Mouse (Mus musculus) kidney, embryonic 16.5 days (tissue): Measurements from ENCODE around the gene Pou2f3. TPM values are rescaled to one million over a fixed set of nuclear protein-coding genes. Genes with fewer than 3 reads are reported as not detected.

ENCODE experiments used
- ATAC-seq: fragments of 200-750 bp; cut with Nextera tagmentation; 2 replicates; pipeline ENCODE4 v1.8.0; 2017; ENCODE audit warnings: moderate TSS enrichment; ENCODE audit not compliant: low FRiP score, low TSS enrichment
- H3K27ac ChIP-seq: fragments of 300-500 bp; sonication (generic); 2 replicates; pipeline ENCODE4 v1.5.1; 2014; ENCODE audit warnings: low read length
- H3K27me3 ChIP-seq: fragments of 300-500 bp; sonication (generic); 2 replicates; pipeline ENCODE4 v1.6.1; 2014; ENCODE audit warnings: low read length, control low read depth, mixed read lengths; ENCODE audit not compliant: insufficient read depth
- H3K36me3 ChIP-seq: fragments of 300-500 bp; sonication (generic); 2 replicates; pipeline ENCODE4 v1.6.1; 2014; ENCODE audit warnings: low read length, control low read depth, mixed read lengths; ENCODE audit not compliant: insufficient read depth
- H3K4me1 ChIP-seq: fragments of 300-500 bp; sonication (generic); 2 replicates; pipeline ENCODE4 v1.6.1; 2014; ENCODE audit warnings: low read length, control low read depth, mixed read lengths; ENCODE audit not compliant: insufficient read depth
- H3K4me2 ChIP-seq: fragments of 300-500 bp; sonication (generic); replicated peaks from 2 replicates; pipeline ENCODE4 v1.6.1; 2014; ENCODE audit warnings: low read depth, low read length
- H3K4me3 ChIP-seq: fragments of 300-500 bp; sonication (generic); 2 replicates; pipeline ENCODE4 v1.5.1; 2014; ENCODE audit warnings: mild to moderate bottlenecking, low read length
- H3K9ac ChIP-seq: fragments of 300-500 bp; sonication (generic); replicated peaks from 2 replicates; pipeline ENCODE4 v1.6.1; 2014; ENCODE audit warnings: low read length
- H3K9me3 ChIP-seq: fragments of 300-500 bp; sonication (generic); 2 replicates; pipeline ENCODE4 v1.6.1; 2016; ENCODE audit warnings: low read length, control low read depth
- WGBS: fragments of 180-500 bp; shearing (Covaris S2); extraction: QIAGEN DNeasy Blood & Tissue Kit; methylation state at CpG from one replicate; pipeline ENCODE4 v1.1.7; 2014; 5-methylcytosine and 5-hydroxymethylcytosine counted together
- polyA plus RNA-seq: library from polyadenylated mRNA; unstranded; fragments of >200 nt; fragmentation: Nextera tagmentation; extraction: Ambion mirVana; gene quantifications from 2 replicates; pipeline ENCODE4 v1.2.1, GENCODE M21; 2015

Pou2f3 gene
- polyA plus RNA-seq, result 0.15 and 0.18 TPM in 2 replicates

GRCm38 (mm10) chr9:43210190-43210682 is at the start of gene Pou2f3:
Gene Pou2f3, minus strand, starts transcription at chr9:43210369.
- Histone ChIP-seq H3K4me1 (peaks cover 22% of the 10 kb centered on the region), H3K9ac (0 out of 2 replicates have a peak within 1 kb of the TSS, but pooled peaks have one; percentile 29), H3K4me3 (no peak within 1 kb of the TSS), H3K36me3 (no peaks in the 10 kb centered on the region), H3K4me2 (peak within 1 kb of the TSS; percentile 31), H3K27me3 (peaks cover 13% of the 10 kb centered on the region), H3K9me3 (no peaks in the 10 kb centered on the region), H3K27ac (peak within 1 kb of the TSS; percentile 82)
- peak; percentile 85 for ATAC-seq
- WGBS, result 8% methylated on average over 13 of the region's 13 CpGs

- H3K9ac ChIP-seq, result peak overlapping the region; percentile 38; the same call in 1 of the 2 replicates
- H3K4me2 ChIP-seq, result no peak overlapping the region
- H3K4me1 ChIP-seq, result peaks cover 15% of the 10 kb centered on the region
- no peaks in the 10 kb centered on the region for H3K9me3 ChIP-seq
- 9% methylated on average over 5 of the region's 5 CpGs for WGBS
- no peak overlapping the region for H3K4me3 ChIP-seq
- no peaks in the 10 kb centered on the region for H3K36me3 ChIP-seq
- H3K27me3 ChIP-seq, result no peaks in the 10 kb centered on the region
- peak overlapping the region; percentile 81 for H3K27ac ChIP-seq
- ATAC-seq, result peak; percentile 91
Measured at GRCm38 (mm10) chr9:43253271-43253681, 43.1 kb upstream of the Pou2f3 start.

GRCm38 (mm10) chr9:43252790-43253189 is 42.6 kb upstream of the Pou2f3 start:
- Histone ChIP-seq H3K4me3 (no peak overlapping the region), H3K4me2 (no peak overlapping the region), H3K27ac (peak overlapping the region; percentile 81), H3K4me1 (peaks cover 15% of the 10 kb centered on the region), H3K9me3 (no peaks in the 10 kb centered on the region), H3K9ac (peak overlapping the region; percentile 38; the same call in 1 of the 2 replicates), H3K36me3 (no peaks in the 10 kb centered on the region), H3K27me3 (no peaks in the 10 kb centered on the region)
- 46% methylated on average over 3 of the region's 3 CpGs for WGBS
- ATAC-seq, result peak; percentile 8; the same call in 1 of the 2 replicates

DNA sequence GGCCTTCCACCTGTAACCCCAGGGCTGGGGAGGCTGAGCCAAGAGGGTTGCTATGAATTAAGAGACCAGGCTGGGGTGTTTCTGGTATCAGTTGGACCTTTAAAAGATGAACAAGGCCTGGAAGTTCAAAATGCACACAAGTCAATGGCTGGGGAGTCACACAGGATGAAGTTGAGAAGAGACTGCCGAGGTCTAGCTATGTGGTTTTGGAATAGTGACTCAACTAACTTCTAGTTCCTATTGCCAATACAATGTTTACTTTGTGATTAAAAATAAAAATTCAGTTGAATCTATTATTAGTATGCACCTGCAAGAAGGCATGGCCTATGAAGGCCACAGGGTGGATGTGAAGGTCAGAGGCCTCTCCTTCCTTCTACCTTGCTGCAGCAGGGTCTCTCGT is 41.6 kb upstream of the Pou2f3 start:
- Histone ChIP-seq H3K27ac (no peak overlapping the region; the same call in 1 of the 2 replicates), H3K27me3 (no peaks in the 10 kb centered on the region), H3K9me3 (no peaks in the 10 kb centered on the region), H3K4me1 (peaks cover 17% of the 10 kb centered on the region), H3K9ac (no peak overlapping the region), H3K36me3 (no peaks in the 10 kb centered on the region), H3K4me2 (no peak overlapping the region), H3K4me3 (no peak overlapping the region)
- WGBS, result 87% methylated on average over 2 of the region's 2 CpGs
- ATAC-seq, result no peak

DNA sequence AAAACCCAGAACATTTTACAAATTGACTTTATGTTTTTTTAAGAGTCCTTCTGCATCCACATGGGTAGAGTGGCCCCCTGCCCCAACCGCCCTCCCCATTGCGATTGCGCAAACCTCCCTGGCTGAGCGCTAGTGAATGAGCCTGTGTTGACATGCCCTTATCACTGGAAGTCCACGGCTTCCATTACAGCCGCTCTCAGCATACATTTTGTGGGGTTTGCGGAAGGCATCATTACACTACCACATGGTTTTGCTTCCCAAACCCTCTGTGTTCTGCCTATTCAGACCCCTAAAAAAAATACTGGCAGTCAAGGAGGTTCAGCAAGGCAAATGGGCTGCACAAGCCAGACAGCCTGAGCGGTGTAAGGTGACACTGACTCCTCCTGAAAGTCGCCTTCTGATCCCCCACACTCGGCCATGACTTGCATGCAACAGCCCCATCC is 36.6 kb upstream of the Pou2f3 start:
- no peaks in the 10 kb centered on the region for H3K36me3 ChIP-seq
- no peak overlapping the region for H3K4me2 ChIP-seq
- H3K9me3 ChIP-seq, result no peaks in the 10 kb centered on the region
- H3K4me1 ChIP-seq, result peaks cover 13% of the 10 kb centered on the region; the same call in 1 of the 2 replicates
- H3K27ac ChIP-seq, result no peak overlapping the region
- peak; percentile 41; the same call in 1 of the 2 replicates for ATAC-seq
- H3K4me3 ChIP-seq, result no peak overlapping the region
- 26% methylated on average over 10 of the region's 10 CpGs for WGBS
- H3K27me3 ChIP-seq, result no peaks in the 10 kb centered on the region
- no peak overlapping the region for H3K9ac ChIP-seq

DNA sequence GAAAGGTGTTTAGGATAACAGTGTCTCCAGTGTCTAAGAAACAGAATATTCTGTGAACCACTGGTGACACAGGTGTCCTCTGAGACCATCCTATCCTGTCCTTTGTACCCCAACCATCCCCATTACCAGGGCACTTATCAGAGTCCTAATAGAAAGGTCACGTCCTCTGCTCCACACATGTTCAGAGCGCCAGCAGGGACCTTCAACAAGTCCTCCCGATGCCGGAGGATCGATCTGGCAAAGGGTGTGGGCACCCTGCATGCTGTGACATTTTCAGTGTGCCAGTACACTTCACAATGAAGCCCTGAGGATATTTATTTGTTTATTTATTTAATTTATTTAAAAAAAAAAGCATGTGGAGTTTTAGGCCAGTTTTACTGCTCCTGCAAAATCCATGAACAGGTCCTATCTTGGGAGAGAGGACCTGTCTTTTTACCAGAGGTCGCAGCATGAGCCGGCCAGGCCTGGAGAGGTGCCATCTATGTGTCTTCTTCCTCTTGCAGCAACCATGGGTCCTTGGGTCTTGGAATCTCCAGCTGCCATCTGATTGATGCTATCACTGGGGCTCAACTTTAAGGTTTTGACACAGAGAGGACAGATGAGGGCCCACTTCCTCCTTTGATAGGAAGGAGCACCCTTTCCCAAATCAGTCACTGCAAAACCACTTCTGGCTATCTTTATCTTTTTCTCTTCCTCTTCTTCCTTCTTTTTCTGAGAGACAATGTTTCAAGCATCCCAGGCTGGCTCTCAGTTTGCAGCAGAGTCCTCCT is 35.8 kb upstream of the Pou2f3 start:
- no peaks in the 10 kb centered on the region for H3K9me3 ChIP-seq
- no peak for ATAC-seq
- no peak overlapping the region for H3K4me2 ChIP-seq
- no peak overlapping the region for H3K9ac ChIP-seq
- H3K4me1 ChIP-seq, result peaks cover 13% of the 10 kb centered on the region; the same call in 1 of the 2 replicates
- H3K27me3 ChIP-seq, result no peaks in the 10 kb centered on the region
- WGBS, result 94% methylated on average over 7 of the region's 7 CpGs
- H3K4me3 ChIP-seq, result no peak overlapping the region
- no peak overlapping the region for H3K27ac ChIP-seq
- H3K36me3 ChIP-seq, result no peaks in the 10 kb centered on the region

GRCm38 (mm10) chr9:43242432-43242831 is 32.3 kb upstream of the Pou2f3 start:
- Histone ChIP-seq H3K4me2 (no peak overlapping the region), H3K27ac (no peak overlapping the region), H3K4me3 (no peak overlapping the region), H3K36me3 (no peaks in the 10 kb centered on the region), H3K4me1 (peaks cover 36% of the 10 kb centered on the region), H3K27me3 (no peaks in the 10 kb centered on the region), H3K9me3 (no peaks in the 10 kb centered on the region), H3K9ac (no peak overlapping the region)
- WGBS, result 77% methylated on average over 5 of the region's 5 CpGs
- no peak for ATAC-seq

GRCm38 (mm10) chr9:43241970-43242369 is 31.8 kb upstream of the Pou2f3 start:
- WGBS, result 86% methylated on average over 8 of the region's 8 CpGs
- H3K4me1 ChIP-seq, result peaks cover 40% of the 10 kb centered on the region
- H3K9me3 ChIP-seq, result no peaks in the 10 kb centered on the region
- H3K27ac ChIP-seq, result no peak overlapping the region
- ATAC-seq, result no peak
- H3K36me3 ChIP-seq, result no peaks in the 10 kb centered on the region
- H3K9ac ChIP-seq, result no peak overlapping the region
- H3K27me3 ChIP-seq, result no peaks in the 10 kb centered on the region
- no peak overlapping the region for H3K4me3 ChIP-seq
- H3K4me2 ChIP-seq, result no peak overlapping the region

GRCm38 (mm10) chr9:43241291-43241690 is 31.1 kb upstream of the Pou2f3 start:
- 39% methylated on average over 4 of the region's 4 CpGs for WGBS
- no peak overlapping the region for H3K4me3 ChIP-seq
- H3K4me2 ChIP-seq, result no peak overlapping the region
- no peaks in the 10 kb centered on the region for H3K36me3 ChIP-seq
- H3K27me3 ChIP-seq, result no peaks in the 10 kb centered on the region
- H3K9ac ChIP-seq, result no peak overlapping the region
- H3K9me3 ChIP-seq, result no peaks in the 10 kb centered on the region
- no peak for ATAC-seq
- no peak overlapping the region for H3K27ac ChIP-seq
- peaks cover 42% of the 10 kb centered on the region for H3K4me1 ChIP-seq

DNA sequence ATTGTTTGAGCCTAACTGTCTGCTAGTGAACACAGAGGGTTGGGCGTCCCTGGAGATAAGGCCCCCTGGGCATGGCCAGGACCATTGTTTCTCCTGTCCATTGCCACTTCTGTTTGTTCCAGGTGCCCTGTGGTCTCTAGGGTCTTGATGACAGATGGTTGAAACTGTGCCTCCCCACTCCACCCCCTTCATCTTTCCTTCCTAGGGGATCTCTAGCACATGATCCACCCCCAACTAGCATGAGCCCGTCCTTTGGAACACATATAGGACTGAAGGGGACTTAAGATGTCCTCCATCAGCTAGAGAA is 30.4 kb upstream of the Pou2f3 start:
- Histone ChIP-seq H3K9ac (peak overlapping the region; percentile 89), H3K27me3 (no peaks in the 10 kb centered on the region), H3K9me3 (no peaks in the 10 kb centered on the region), H3K4me3 (0 out of 2 replicates have a peak overlapping the region, but pooled peaks have one; percentile 87), H3K36me3 (no peaks in the 10 kb centered on the region), H3K27ac (peak overlapping the region; percentile 94), H3K4me1 (peaks cover 46% of the 10 kb centered on the region), H3K4me2 (peak overlapping the region; percentile 75)
- 58% methylated on average over 2 of the region's 2 CpGs for WGBS
- no peak for ATAC-seq
